Mouse (Mus musculus) lung, adult 2 months (tissue): ENCODE measurements around the gene Cox17.

Experiments used
- CTCF ChIP-seq: fragments of 200-500 bp; IDR thresholded peaks from 2 replicates; pipeline ENCODE4 v1.5.1; 2011; ENCODE audit warnings: mild to moderate bottlenecking, low read length, control low read depth; ENCODE audit not compliant: insufficient read depth
- POLR2A ChIP-seq: fragments of 200-500 bp; IDR thresholded peaks from 2 replicates; pipeline ENCODE4 v1.6.1; 2011; ENCODE audit warnings: low read depth, mild to moderate bottlenecking, control low read depth, low read length, borderline replicate concordance; ENCODE audit errors: extremely low read depth

- TF ChIP-seq POLR2A (no peak), CTCF (no peak)
Observed at GRCm38 (mm10) chr16:38349881-38350280, 3.1 kb downstream of the Cox17 start.
